Mouse (Mus musculus) embryonic facial prominence, embryonic 11.5 days (tissue): ENCODE measurements around the gene Hist1h2bl. TPM values are rescaled to one million over a fixed set of nuclear protein-coding genes. Genes with fewer than 3 reads are reported as not detected.
A peak's percentile ranks its signal among the peaks of the same experiment; 100 is the strongest.

Source experiments
- ATAC-seq: fragments of 200-750 bp; cut with Nextera tagmentation; replicated peaks from 2 replicates; pipeline ENCODE4 v1.8.0; 2017; ENCODE audit warnings: low read depth; ENCODE audit not compliant: insufficient number of reproducible peaks, low FRiP score, low TSS enrichment
- DNase-seq: peaks from one replicate; pipeline ENCODE4 v3.0.0-alpha.2; 2015; ENCODE audit warnings: low spot score
- H3K27ac ChIP-seq: fragments of 300-500 bp; sonication (generic); replicated peaks from 2 replicates; pipeline ENCODE4 v1.5.1; 2014; ENCODE audit warnings: mild to moderate bottlenecking, low read depth, low read length, control low read depth
- H3K27me3 ChIP-seq: fragments of 300-500 bp; sonication (generic); 2 replicates; pipeline ENCODE4 v1.6.1; 2014; ENCODE audit warnings: mild to moderate bottlenecking, low read length, moderate library complexity, mixed read lengths; ENCODE audit not compliant: control insufficient read depth, insufficient read depth
- H3K36me3 ChIP-seq: fragments of 300-500 bp; sonication (generic); replicated peaks from 2 replicates; pipeline ENCODE4 v1.6.1; 2014; ENCODE audit warnings: low read depth, mild to moderate bottlenecking, low read length, moderate library complexity, mixed read lengths; ENCODE audit not compliant: control insufficient read depth, insufficient read depth
- H3K4me1 ChIP-seq: fragments of 300-500 bp; sonication (generic); 2 replicates; pipeline ENCODE4 v1.6.1; 2014; ENCODE audit warnings: low read length, mixed read lengths; ENCODE audit not compliant: control insufficient read depth, insufficient read depth
- H3K4me2 ChIP-seq: fragments of 300-500 bp; sonication (generic); 2 replicates; pipeline ENCODE4 v1.6.1; 2014; ENCODE audit warnings: low read depth, mild to moderate bottlenecking, control low read depth, low read length, moderate library complexity
- H3K4me3 ChIP-seq: fragments of 300-500 bp; sonication (generic); 2 replicates; pipeline ENCODE4 v1.5.1; 2014; ENCODE audit warnings: low read depth, low read length, control low read depth
- H3K9ac ChIP-seq: fragments of 300-500 bp; sonication (generic); replicated peaks from 2 replicates; pipeline ENCODE4 v1.6.1; 2014; ENCODE audit warnings: mild to moderate bottlenecking, control low read depth, low read length
- H3K9me3 ChIP-seq: fragments of 300-500 bp; sonication (generic); replicated peaks from 2 replicates; pipeline ENCODE4 v1.6.1; 2016; ENCODE audit warnings: mild to moderate bottlenecking, low read length, inconsistent platforms, mixed read lengths; ENCODE audit not compliant: control insufficient read depth
- WGBS: fragments of 180-500 bp; shearing (Covaris S2); extraction: QIAGEN DNeasy Blood & Tissue Kit; methylation state at CpG from one replicate; pipeline ENCODE4 v1.1.7; 2014; 5-methylcytosine and 5-hydroxymethylcytosine counted together
- microRNA-seq: library from miRNA; unstranded; fragments of <30 nt; microRNA quantifications from one replicate; pipeline ENCODE4, GENCODE M21; 2016; ENCODE audit warnings: borderline number of aligned reads
- polyA plus RNA-seq: library from polyadenylated mRNA; unstranded; fragments of >200 nt; fragmentation: Nextera tagmentation; extraction: Ambion mirVana; gene quantifications from 2 replicates; pipeline ENCODE4 v1.2.1, GENCODE M21; 2014

The Hist1h2bl gene
- polyA plus RNA-seq, 1 experiment from 2014 or later = 4.6 TPM

DNA sequence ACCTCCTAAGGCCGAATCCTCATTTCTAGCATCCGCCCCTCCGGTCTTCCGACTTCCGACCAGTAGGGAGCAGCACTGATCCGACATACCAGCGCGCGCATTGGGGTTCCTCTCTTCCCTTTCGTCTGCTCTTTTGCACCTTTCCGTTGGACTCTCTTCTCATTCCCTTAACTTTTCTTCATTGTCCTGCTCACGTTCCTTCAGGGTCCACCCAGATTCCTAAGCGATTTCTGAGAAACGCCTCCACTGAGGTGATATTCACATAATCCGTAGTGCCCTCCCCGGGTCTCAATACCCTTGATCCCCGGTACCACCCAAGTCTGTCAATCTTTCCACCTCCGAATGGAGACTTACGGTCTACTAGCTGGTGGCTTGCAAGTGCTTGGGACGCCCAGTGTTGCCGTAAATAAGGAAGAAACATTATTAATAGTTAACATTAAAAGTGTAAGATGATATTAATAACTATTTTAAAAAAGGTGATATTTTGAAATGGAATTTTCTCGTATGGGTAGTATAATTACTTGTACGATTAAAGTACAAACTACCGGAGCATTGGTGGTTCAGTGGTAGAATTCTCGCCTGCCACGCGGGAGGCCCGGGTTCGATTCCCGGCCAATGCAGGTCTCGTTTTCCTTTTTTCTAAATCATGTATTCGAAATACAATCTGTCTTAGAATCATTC lies 5.8 kb downstream of the Hist1h2bl start:
- H3K27me3 ChIP-seq = no peaks in the 10 kb centered on the region
- ATAC-seq = peak; percentile 79
- peak overlapping the region; percentile 62 for H3K9ac ChIP-seq
- under 1% methylated on average over 32 of the region's 32 CpGs for WGBS
- H3K4me3 ChIP-seq = peak overlapping the region; percentile 55
- no peaks in the 10 kb centered on the region for H3K36me3 ChIP-seq
- peak; percentile 91 for DNase-seq
- no peaks in the 10 kb centered on the region for H3K4me1 ChIP-seq
- H3K27ac ChIP-seq = 0 out of 2 replicates have a peak overlapping the region, but pooled peaks have one; percentile 28
- peak overlapping the region; percentile 29; the same call in 1 of the 2 replicates for H3K4me2 ChIP-seq
- no peaks in the 10 kb centered on the region for H3K9me3 ChIP-seq

DNA sequence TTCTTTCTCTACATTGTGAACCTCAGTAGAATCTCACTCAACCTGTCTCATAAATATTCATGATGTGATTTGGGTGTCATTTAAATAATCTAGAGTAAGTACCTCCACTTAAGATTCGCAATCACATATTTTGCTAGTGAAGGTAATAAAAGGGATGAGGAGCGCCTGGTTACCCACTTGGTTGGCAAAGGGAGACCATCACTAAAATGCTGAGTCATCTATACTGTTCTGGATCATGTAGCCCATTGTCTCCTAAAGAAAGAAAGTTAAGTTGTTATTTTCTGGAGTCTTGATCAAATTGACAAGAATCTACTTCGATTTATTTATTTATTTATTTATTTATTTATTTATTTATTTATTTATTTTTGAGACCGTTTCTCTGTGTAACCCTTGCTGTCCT lies 9.3 kb downstream of the Hist1h2bl start:
- no peaks in the 10 kb centered on the region for H3K9me3 ChIP-seq
- ATAC-seq = no peak
- no peak for DNase-seq
- H3K4me2 ChIP-seq = no peak overlapping the region
- no peak overlapping the region for H3K27ac ChIP-seq
- no peak overlapping the region for H3K9ac ChIP-seq
- H3K27me3 ChIP-seq = no peaks in the 10 kb centered on the region
- no peaks in the 10 kb centered on the region for H3K36me3 ChIP-seq
- no peaks in the 10 kb centered on the region for H3K4me1 ChIP-seq
- 77% methylated on average over 4 of the region's 4 CpGs for WGBS
- H3K4me3 ChIP-seq = no peak overlapping the region

DNA sequence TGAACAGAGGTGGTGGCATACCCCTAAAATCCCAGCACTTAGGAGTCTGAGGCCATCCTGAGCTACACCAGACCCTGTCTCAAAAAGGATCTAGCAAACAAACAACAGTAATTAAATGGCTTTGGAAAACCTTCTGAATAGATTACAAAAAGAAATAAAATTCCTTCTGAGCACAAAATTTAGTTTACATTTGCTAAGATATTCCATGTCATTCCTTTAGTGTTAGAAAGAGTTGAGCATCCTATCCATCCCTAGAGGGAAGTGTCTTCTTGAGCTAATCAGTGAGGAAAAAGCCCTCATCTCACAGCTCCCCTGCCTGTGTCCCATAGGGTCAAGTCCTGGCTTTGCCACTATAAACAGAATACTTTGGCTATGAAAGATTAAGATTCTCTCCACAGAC lies 18.1 kb downstream of the Hist1h2bl start, which contains the start of gene Olfr1359:
Gene Olfr1359, plus strand, starts transcription at position 301 of the 400 bp plus-strand sequence.
- Histone ChIP-seq H3K27me3 (no peaks in the 10 kb centered on the region), H3K36me3 (no peaks in the 10 kb centered on the region), H3K9me3 (no peaks in the 10 kb centered on the region), H3K4me1 (no peaks in the 10 kb centered on the region), H3K9ac (no peak within 1 kb of the TSS), H3K27ac (no peak within 1 kb of the TSS), H3K4me3 (no peak within 1 kb of the TSS), H3K4me2 (no peak within 1 kb of the TSS)
- DNase-seq = no peak
- no peak for ATAC-seq

DNA sequence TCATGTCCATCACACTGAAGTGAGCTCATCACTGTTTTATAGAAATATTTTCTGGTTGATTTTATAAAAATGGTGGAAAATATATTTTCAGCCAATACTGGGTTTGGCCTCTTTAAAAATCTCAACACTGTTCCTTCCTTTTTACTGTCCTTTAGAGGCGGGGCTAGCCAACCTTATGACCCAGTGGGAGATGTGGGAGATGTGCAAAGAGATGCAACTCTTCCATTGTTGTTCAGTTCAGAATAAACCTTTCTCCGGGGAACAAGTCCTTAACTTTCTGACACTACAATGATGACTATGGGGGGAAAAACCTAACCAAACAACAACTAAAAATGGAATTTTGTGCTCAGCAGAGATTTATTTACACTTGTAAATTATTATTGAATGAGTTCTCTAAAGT lies 38.6 kb downstream of the Hist1h2bl start, which contains the start of gene Olfr1360:
Gene Olfr1360, minus strand, starts transcription at position 101 of the 400 bp plus-strand sequence.
- Histone ChIP-seq H3K9ac (no peak within 1 kb of the TSS), H3K4me1 (no peaks in the 10 kb centered on the region), H3K27ac (no peak within 1 kb of the TSS), H3K4me3 (no peak within 1 kb of the TSS), H3K4me2 (no peak within 1 kb of the TSS), H3K27me3 (no peaks in the 10 kb centered on the region), H3K9me3 (no peaks in the 10 kb centered on the region), H3K36me3 (no peaks in the 10 kb centered on the region)
- DNase-seq (no peak), ATAC-seq (no peak)
- WGBS = 73% methylated on average over 2 of the region's 2 CpGs

Small RNAs within 50 kb of the gene (microRNA-seq; reads per million reads assigned to microRNA genes)
- not detected for gene Gm44357
- gene Gm44367 = not detected
- gene Gm44454 = not detected

Other genes starting within 250 kb of the Hist1h2bl start
- 1.9 and 3.1 TPM in 2 replicates for gene Nkapl, start 247.6 kb downstream of the Hist1h2bl start, polyA plus RNA-seq
- 3.8 and 4.2 TPM in 2 replicates for gene Zkscan4, start 237.2 kb downstream of the Hist1h2bl start, polyA plus RNA-seq
- gene Gm10065, start 236.7 kb downstream of the Hist1h2bl start, polyA plus RNA-seq = not detected in 2 replicates
- 0.35 and 0.41 TPM in 2 replicates for gene AK157302, start 220.9 kb downstream of the Hist1h2bl start, polyA plus RNA-seq
- 1.9 and 5.2 TPM in 2 replicates for gene Gm11273, start 214.7 kb downstream of the Hist1h2bl start, polyA plus RNA-seq
- 8.7 and 11.9 TPM in 2 replicates for gene Zkscan8, start 185.0 kb downstream of the Hist1h2bl start, polyA plus RNA-seq
- 0.13 and 0.24 TPM in 2 replicates for gene Olfr1366, start 173.3 kb downstream of the Hist1h2bl start, polyA plus RNA-seq
- gene Olfr1535, start 156.2 kb downstream of the Hist1h2bl start, polyA plus RNA-seq = not detected in 2 replicates
- not detected in 2 replicates for gene Olfr1364, start 134.4 kb downstream of the Hist1h2bl start, polyA plus RNA-seq
- not detected in 2 replicates for gene Olfr1362, start 102.1 kb downstream of the Hist1h2bl start, polyA plus RNA-seq
- gene Olfr11, start 73.6 kb downstream of the Hist1h2bl start, polyA plus RNA-seq = not detected in 2 replicates
- not detected in 2 replicates for gene Olfr1361, start 52.8 kb downstream of the Hist1h2bl start, polyA plus RNA-seq
- gene Olfr1360, start 38.7 kb downstream of the Hist1h2bl start, polyA plus RNA-seq = not detected in 2 replicates
- not detected in 2 replicates for gene Olfr1359, start 18.0 kb downstream of the Hist1h2bl start, polyA plus RNA-seq
- gene Hist1h2ai, start 279 bp upstream of the Hist1h2bl start, polyA plus RNA-seq = 26.6 and 30.4 TPM in 2 replicates
- 9.7 and 14.7 TPM in 2 replicates for gene Hist1h3h, start 1.5 kb upstream of the Hist1h2bl start, polyA plus RNA-seq
- gene Hist1h2bm, start 5.9 kb upstream of the Hist1h2bl start, polyA plus RNA-seq = 6.3 and 6.4 TPM in 2 replicates
- gene Hist1h4j, start 18.9 kb upstream of the Hist1h2bl start, polyA plus RNA-seq = 1.4 and 2.7 TPM in 2 replicates
- 7.7 and 8.5 TPM in 2 replicates for gene Hist1h4k, start 34.4 kb upstream of the Hist1h2bl start, polyA plus RNA-seq
- gene Hist1h2ak, start 37.7 kb upstream of the Hist1h2bl start, polyA plus RNA-seq = 10.4 and 12.0 TPM in 2 replicates
- 1.2 and 1.9 TPM in 2 replicates for gene Hist1h2bn, start 38.0 kb upstream of the Hist1h2bl start, polyA plus RNA-seq
- 20.2 and 23.6 TPM in 2 replicates for gene Hist1h1b, start 64.5 kb upstream of the Hist1h2bl start, polyA plus RNA-seq
- gene Hist1h3i, start 67.2 kb upstream of the Hist1h2bl start, polyA plus RNA-seq = 270 and 294 TPM in 2 replicates
- 3.7 and 7.3 TPM in 2 replicates for gene Hist1h2an, start 71.1 kb upstream of the Hist1h2bl start, polyA plus RNA-seq
- 3.1 and 3.8 TPM in 2 replicates for gene Hist1h2bp, start 71.3 kb upstream of the Hist1h2bl start, polyA plus RNA-seq
- gene Hist1h2bq, start 94.1 kb upstream of the Hist1h2bl start, polyA plus RNA-seq = 23.5 and 23.8 TPM in 2 replicates
- 2.8 TPM in 1 of 2 replicates, not detected in the other for gene Hist1h2ao, start 94.3 kb upstream of the Hist1h2bl start, polyA plus RNA-seq
- gene Hist1h4m, start 95.6 kb upstream of the Hist1h2bl start, polyA plus RNA-seq = not detected in 2 replicates
- gene Hist1h4n, start 116.1 kb upstream of the Hist1h2bl start, polyA plus RNA-seq = 13.9 and 16.6 TPM in 2 replicates
- 5,875 and 5,942 TPM in 2 replicates for gene Hist1h2ap, start 117.4 kb upstream of the Hist1h2bl start, polyA plus RNA-seq
- 23.1 and 25.1 TPM in 2 replicates for gene Hist1h2br, start 117.6 kb upstream of the Hist1h2bl start, polyA plus RNA-seq
- 28.2 and 30.4 TPM in 2 replicates for gene Zfp184, start 229.0 kb upstream of the Hist1h2bl start, polyA plus RNA-seq